ENCODE assay signal across 12 mouse cellular contexts in genomic region chr16:90177425-90177824, GRCm38 (mm10). TPM values are rescaled to one million over a fixed set of nuclear protein-coding genes. Genes with fewer than 3 reads are reported as not detected.
DNase-seq lines count a peak whose midpoint lies in the region; ATAC-seq lines count a peak whose summit lies in the region.
"Had no signal": no experiment of that assay in that cellular context is flagged by ENCODE, and none has a peak within 500 bp of the region (broad histone marks: within the 10 kb centered on the region; RNA-seq: fewer than 3 reads in every experiment).

No protein-coding gene starts in this region.

- H3K4me2 ChIP-seq in kidney, embryonic 16.5 days (replicated peaks; ENCODE audit: low read depth, low read length), result no peak overlapping the region
- H3K4me2 ChIP-seq: heart, embryonic 15.5 days had no signal

- 80% methylated on average over 8 of the region's 8 CpGs for WGBS in kidney, embryonic 16.5 days

- no peak overlapping the region for H3K27ac ChIP-seq in kidney, embryonic 16.5 days (ENCODE audit: low read length)
- H3K27ac ChIP-seq: gastrocnemius, adult 2 months; heart, embryonic 15.5 days had no signal

- peaks cover 80% of the 10 kb centered on the region for H3K4me1 ChIP-seq in megakaryocyte, embryonic 14.5 days
- H3K4me1 ChIP-seq in kidney, embryonic 16.5 days (ENCODE audit: insufficient read depth, low read length), result no peaks in the 10 kb centered on the region

- peak; percentile 88 for ATAC-seq in granulocyte monocyte progenitor cell, adult 5-6 weeks (replicated peaks; ENCODE audit: poor library complexity, severe bottlenecking)
- ATAC-seq in kidney, embryonic 16.5 days (ENCODE audit: low FRiP score, low TSS enrichment), result no peak

- no peak overlapping the region for H3K9ac ChIP-seq in kidney, embryonic 16.5 days (replicated peaks; ENCODE audit: low read length)
- H3K9ac ChIP-seq: heart, embryonic 15.5 days had no signal

- DNase-seq in spleen, postnatal 36 days (ENCODE audit: low spot score in 2 of 2), result peak; percentile 56 to 69
- DNase-seq in spleen, adult 12 weeks (ENCODE audit: low spot score), result no peak
- DNase-seq in adrenal gland, postnatal 14 days, result no peak
- no peak for DNase-seq in layer of hippocampus, postnatal 36 days
- DNase-seq: adrenal gland, adult 2 months; gastrocnemius, adult 2 months; kidney, postnatal 14 days; thymus, postnatal 14 days had no signal

- H3K36me3 ChIP-seq in megakaryocyte, embryonic 14.5 days (replicated peaks; ENCODE audit: low read length), result no peaks in the 10 kb centered on the region
- no peaks in the 10 kb centered on the region for H3K36me3 ChIP-seq in kidney, embryonic 16.5 days (ENCODE audit: insufficient read depth, low read length)
- H3K36me3 ChIP-seq: heart, embryonic 15.5 days had no signal

- no peaks in the 10 kb centered on the region for H3K9me3 ChIP-seq in megakaryocyte, embryonic 14.5 days
- H3K9me3 ChIP-seq in kidney, embryonic 16.5 days (ENCODE audit: low read length), result no peaks in the 10 kb centered on the region
- H3K9me3 ChIP-seq: heart, embryonic 15.5 days had no signal

- peaks cover 16% of the 10 kb centered on the region for H3K27me3 ChIP-seq in megakaryocyte, embryonic 14.5 days (replicated peaks)
- H3K27me3 ChIP-seq in kidney, embryonic 16.5 days (ENCODE audit: insufficient read depth, low read length), result no peaks in the 10 kb centered on the region
- H3K27me3 ChIP-seq: heart, embryonic 15.5 days had no signal

- peak overlapping the region; percentile 44 for H3K4me3 ChIP-seq in megakaryocyte, embryonic 14.5 days (replicated peaks)
- H3K4me3 ChIP-seq in kidney, embryonic 16.5 days (ENCODE audit: low read length), result no peak overlapping the region
- H3K4me3 ChIP-seq: gastrocnemius, adult 2 months; heart, embryonic 15.5 days had no signal

RNA-seq across cellular contexts. Expression of gene Tiam1, which starts 33.9 kb away (rescaled TPM):
- total RNA-seq in granulocyte monocyte progenitor cell, adult 5-6 weeks (2014; fragmentation: Nextera tagmentation), result 66.1 and 76.1 TPM in 2 replicates
- 65.8 and 68.6 TPM in 2 replicates for total RNA-seq in granulocyte monocyte progenitor cell, adult 5-6 weeks (2017)
- polyA plus RNA-seq in megakaryocyte, embryonic 14.5 days (2012; ENCODE audit: insufficient read depth, low replicate concordance), result 7.7 and 10.1 TPM in 2 replicates
- polyA plus RNA-seq in kidney, embryonic 16.5 days (2015; fragmentation: Nextera tagmentation; extraction: Ambion mirVana), result 11.5 and 16.1 TPM in 2 replicates
- 64.1 and 72.8 TPM in 2 replicates for total RNA-seq in adrenal gland, postnatal 14 days (2021)
- total RNA-seq in layer of hippocampus, postnatal 36 days (2021), result 100 to 1,000 TPM; 106 to 116 TPM

RNA-seq across cellular contexts. Expression of gene Sod1, which starts 43.1 kb away (rescaled TPM):
- total RNA-seq in granulocyte monocyte progenitor cell, adult 5-6 weeks (2014; fragmentation: Nextera tagmentation), result 616 and 651 TPM in 2 replicates
- 639 and 762 TPM in 2 replicates for total RNA-seq in granulocyte monocyte progenitor cell, adult 5-6 weeks (2017)
- polyA plus RNA-seq in megakaryocyte, embryonic 14.5 days (2012; ENCODE audit: insufficient read depth, low replicate concordance), result 453 and 913 TPM in 2 replicates
- 1,053 and 1,127 TPM in 2 replicates for polyA plus RNA-seq in kidney, embryonic 16.5 days (2015; fragmentation: Nextera tagmentation; extraction: Ambion mirVana)
- total RNA-seq in adrenal gland, postnatal 14 days (2021), result 1,154 and 1,200 TPM in 2 replicates
- total RNA-seq in layer of hippocampus, postnatal 36 days (2021), result 100 to 1,000 TPM; 373 to 389 TPM

Comparison
In these comparisons a context has a peak if more than half of its experiments do, and no peak if none do; other contexts are left out.
1. DNase-seq: peak in spleen, postnatal 36 days (2 of 2); none in spleen, adult 12 weeks (single experiment), adrenal gland, postnatal 14 days (single experiment) and layer of hippocampus, postnatal 36 days (0 of 2).